Mouse (Mus musculus): ENCODE measurements around the gene Pkd1l2.

DNA sequence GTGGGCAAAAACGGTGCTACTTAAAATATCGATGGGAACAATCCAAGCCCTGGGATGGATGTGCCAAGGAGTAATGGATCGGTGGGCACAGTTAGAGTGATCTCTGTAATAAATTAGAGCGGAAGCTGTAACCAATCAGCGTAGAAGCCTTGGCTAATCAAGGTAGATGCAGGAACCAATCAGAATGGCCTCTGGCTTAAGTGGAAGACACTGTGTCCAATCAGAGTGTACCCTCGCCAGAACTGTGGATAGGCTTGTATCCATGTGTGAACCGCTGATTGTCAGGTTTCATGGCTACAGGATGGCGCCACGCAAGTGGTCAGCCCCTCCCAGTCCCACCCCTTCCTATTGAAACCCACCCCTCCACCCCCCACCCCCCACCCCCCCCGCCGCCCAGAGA, 14.9 kb downstream of the Pkd1l2 start:
- TF ChIP-seq CTCF (IDR thresholded peaks at IDR 0.05; ENCODE audit: control insufficient read depth, insufficient read depth, insufficient read length) = no peak
- no peak for TF ChIP-seq CEBPB (IDR thresholded peaks at IDR 0.05; ENCODE audit: low read depth)
